In genomic region chr9:114838870-114839269, GRCm38 (mm10) we compare ENCODE assay signal across 23 mouse cellular contexts. TPM values are rescaled to one million over a fixed set of nuclear protein-coding genes. Genes with fewer than 3 reads are reported as not detected.
DNase-seq lines count a peak whose midpoint lies in the region; ATAC-seq and TF ChIP-seq lines count a peak whose summit lies in the region.
"Had no signal": no experiment of that assay in that cellular context is flagged by ENCODE, and none has a peak within 500 bp of the region (broad histone marks: within the 10 kb centered on the region; RNA-seq: fewer than 3 reads in every experiment).

No protein-coding gene starts in this region.

- H3K27me3 ChIP-seq in liver, adult 2 months (ENCODE audit: control insufficient read depth, insufficient read depth, low read length): no peaks in the 10 kb centered on the region
- no peaks in the 10 kb centered on the region for H3K27me3 ChIP-seq in lung, postnatal 0 days (replicated peaks; ENCODE audit: insufficient read depth, low read length)
- H3K27me3 ChIP-seq in midbrain, embryonic 10.5 days (ENCODE audit: low read depth, poor library complexity, severe bottlenecking): peaks cover 22% of the 10 kb centered on the region
- H3K27me3 ChIP-seq: forebrain, embryonic 15.5 days had no signal

- peaks cover 51% of the 10 kb centered on the region for H3K79me2 ChIP-seq in liver, adult 2 months (ENCODE audit: control insufficient read depth, insufficient read depth, low read length)

- H3K9ac ChIP-seq in liver, adult 2 months (ENCODE audit: low read depth, low read length): no peak overlapping the region
- H3K9ac ChIP-seq in lung, postnatal 0 days (replicated peaks; ENCODE audit: low read depth): no peak overlapping the region
- H3K9ac ChIP-seq: embryonic facial prominence, embryonic 12.5 days; forebrain, embryonic 13.5 days; forebrain, embryonic 15.5 days had no signal

- H3K4me2 ChIP-seq in lung, postnatal 0 days (replicated peaks; ENCODE audit: low read depth, low read length): no peak overlapping the region
- H3K4me2 ChIP-seq: embryonic facial prominence, embryonic 12.5 days; forebrain, embryonic 13.5 days; forebrain, embryonic 15.5 days had no signal

- no peak overlapping the region for H3K27ac ChIP-seq in liver, adult 2 months (replicated peaks; ENCODE audit: insufficient read depth, low read depth, low read length)
- H3K27ac ChIP-seq in lung, postnatal 0 days (ENCODE audit: low read length): no peak overlapping the region
- H3K27ac ChIP-seq in midbrain, embryonic 10.5 days (replicated peaks): no peak overlapping the region
- H3K27ac ChIP-seq: embryonic facial prominence, embryonic 10.5 days; embryonic facial prominence, embryonic 12.5 days; forebrain, embryonic 13.5 days; forebrain, embryonic 15.5 days had no signal

- WGBS in liver, adult 2 months: 46% methylated on average over 5 of the region's 5 CpGs
- WGBS in lung, postnatal 0 days: 47% methylated on average over 5 of the region's 5 CpGs
- 89% methylated on average over 5 of the region's 5 CpGs for WGBS in midbrain, embryonic 10.5 days

- peak; percentile 64 for DNase-seq in liver, adult 2 months (ENCODE audit: extremely low read depth, low read depth, low spot score)
- DNase-seq in liver: no peak
- DNase-seq in lung, postnatal 0 days (ENCODE audit: low spot score): peak; percentile 79
- DNase-seq in lung, postnatal 14 days: peak; percentile 41
- DNase-seq in lung, postnatal 36 days: peak; percentile 83
- DNase-seq in thymus, postnatal 14 days: no peak
- DNase-seq in midbrain, embryonic 10.5 days (ENCODE audit: low spot score): no peak
- DNase-seq: adrenal gland, adult 2 months; adrenal gland, postnatal 10 days; adrenal gland, postnatal 25 days; B cell, adult 2 months; cerebellum, adult 11 months; cerebellum, adult 18-20 months; cerebellum, adult 8-10 months; cerebellum, adult 9-11 months; cerebellum, postnatal 25 days had no signal

- ATAC-seq in lung, postnatal 0 days: peak; percentile 57
- ATAC-seq in megakaryocyte progenitor cell, adult 5-6 weeks (replicated peaks; ENCODE audit: poor library complexity): no peak
- ATAC-seq: CD4-positive, CD25-positive, alpha-beta regulatory T cell, adult 4 months; forebrain, embryonic 13.5 days; forebrain, embryonic 15.5 days had no signal

- H3K4me3 ChIP-seq in liver, adult 2 months (ENCODE audit: insufficient read depth, low read depth, low read length): no peak overlapping the region
- no peak overlapping the region for H3K4me3 ChIP-seq in lung, postnatal 0 days (ENCODE audit: low read depth, low read length)
- H3K4me3 ChIP-seq in midbrain, embryonic 10.5 days: no peak overlapping the region
- H3K4me3 ChIP-seq: embryonic facial prominence, embryonic 10.5 days; embryonic facial prominence, embryonic 12.5 days; forebrain, embryonic 13.5 days; forebrain, embryonic 15.5 days had no signal

- TF ChIP-seq EP300 in lung, postnatal 0 days (IDR thresholded peaks at IDR 0.05): peak; percentile 79

- H3K9me3 ChIP-seq in lung, postnatal 0 days (ENCODE audit: low read length): no peaks in the 10 kb centered on the region
- no peaks in the 10 kb centered on the region for H3K9me3 ChIP-seq in midbrain, embryonic 10.5 days (replicated peaks)
- H3K9me3 ChIP-seq: embryonic facial prominence, embryonic 10.5 days; embryonic facial prominence, embryonic 12.5 days; forebrain, embryonic 13.5 days; forebrain, embryonic 15.5 days had no signal

- peaks cover 22% of the 10 kb centered on the region for H3K4me1 ChIP-seq in liver, adult 2 months (ENCODE audit: control insufficient read depth, insufficient read depth, low read length)
- no peaks in the 10 kb centered on the region; the same call in 1 of the 2 replicates for H3K4me1 ChIP-seq in lung, postnatal 0 days (ENCODE audit: insufficient read depth, low read depth, low read length)
- peaks cover 15% of the 10 kb centered on the region for H3K4me1 ChIP-seq in midbrain, embryonic 10.5 days
- H3K4me1 ChIP-seq: embryonic facial prominence, embryonic 12.5 days; forebrain, embryonic 13.5 days had no signal

- TF ChIP-seq CTCF in liver, adult 2 months (IDR thresholded peaks at IDR 0.05; ENCODE audit: low read depth, low read length): no peak
- TF ChIP-seq CTCF in lung, postnatal 0 days (IDR thresholded peaks at IDR 0.05): no peak

- H3K36me3 ChIP-seq in liver, adult 2 months (ENCODE audit: control insufficient read depth, insufficient read depth, low read length): no peaks in the 10 kb centered on the region; the same call in 1 of the 2 replicates
- H3K36me3 ChIP-seq in lung, postnatal 0 days (ENCODE audit: insufficient read depth, low read length): no peaks in the 10 kb centered on the region
- H3K36me3 ChIP-seq in midbrain, embryonic 10.5 days: no peaks in the 10 kb centered on the region
- H3K36me3 ChIP-seq: embryonic facial prominence, embryonic 10.5 days; embryonic facial prominence, embryonic 12.5 days; forebrain, embryonic 15.5 days; G1E had no signal

- no peak for TF ChIP-seq POLR2A in liver, adult 2 months (IDR thresholded peaks at IDR 0.05; ENCODE audit: extremely low read depth, insufficient read depth, low read length)

RNA-seq across cellular contexts. Expression of gene Cmtm8, which starts 5.1 kb away (rescaled TPM):
- 77.3 and 102 TPM in 2 replicates for total RNA-seq in liver, adult 2 months (2014; rRNA removed)
- polyA plus RNA-seq in liver, adult 2 months (2012; rRNA removed): 180 and 217 TPM in 2 replicates
- 130 and 147 TPM in 2 replicates for polyA plus RNA-seq in lung, postnatal 0 days (2015; fragmentation: Nextera tagmentation; extraction: Ambion mirVana)
- 1.0 and 2.8 TPM in 2 replicates for total RNA-seq in megakaryocyte progenitor cell, adult 5-6 weeks (2015)
- total RNA-seq in megakaryocyte progenitor cell, adult 5-6 weeks (2017): 0.79 and 2.0 TPM in 2 replicates
- polyA plus RNA-seq in midbrain, embryonic 10.5 days (2016; fragmentation: Nextera tagmentation; extraction: Ambion mirVana): 21.7 and 32.1 TPM in 2 replicates
- polyA plus RNA-seq: CD4-positive, CD25-positive, alpha-beta regulatory T cell, adult 4 months; G1E had no signal

RNA-seq across cellular contexts. Expression of gene Cmtm7, which starts 57.2 kb away (rescaled TPM):
- 5.3 and 6.2 TPM in 2 replicates for total RNA-seq in liver, adult 2 months (2014; rRNA removed)
- 10.5 and 17.3 TPM in 2 replicates for polyA plus RNA-seq in liver, adult 2 months (2012; rRNA removed)
- polyA plus RNA-seq in lung, postnatal 0 days (2015; fragmentation: Nextera tagmentation; extraction: Ambion mirVana): 65.0 and 74.8 TPM in 2 replicates
- 499 and 542 TPM in 2 replicates for total RNA-seq in megakaryocyte progenitor cell, adult 5-6 weeks (2015)
- total RNA-seq in megakaryocyte progenitor cell, adult 5-6 weeks (2017): 712 and 803 TPM in 2 replicates
- 75.6 and 88.2 TPM in 2 replicates for polyA plus RNA-seq in midbrain, embryonic 10.5 days (2016; fragmentation: Nextera tagmentation; extraction: Ambion mirVana)

Comparison
In these comparisons a context has a peak if more than half of its experiments do, and no peak if none do; other contexts are left out.
1. DNase-seq: peak in liver, adult 2 months (single experiment), lung, postnatal 0 days (single experiment), lung, postnatal 14 days (single experiment) and lung, postnatal 36 days (single experiment); none in liver (single experiment), thymus, postnatal 14 days (single experiment) and midbrain, embryonic 10.5 days (single experiment).